Mouse (Mus musculus): ENCODE results near the gene Rbm7. TPM values are rescaled to one million over a fixed set of nuclear protein-coding genes. Genes with fewer than 3 reads are reported as not detected.

Gene Rbm7
- polyA plus RNA-seq, 1 experiment from 2014 or later, result 104 TPM

- DNase-seq (ENCODE audit: low spot score) (no peak), ATAC-seq (no peak)
- H3K27ac ChIP-seq (ENCODE audit: low read length), result no peak overlapping the region
- TF ChIP-seq CTCF (IDR thresholded peaks at IDR 0.05) (peak; percentile 55), EP300 (IDR thresholded peaks at IDR 0.05) (no peak)
- no peaks in the 10 kb centered on the region for H3K27me3 ChIP-seq (replicated peaks; ENCODE audit: insufficient read depth, low read length)
- H3K4me2 ChIP-seq (replicated peaks; ENCODE audit: low read depth, low read length), result no peak overlapping the region
- H3K9me3 ChIP-seq (ENCODE audit: low read length), result 0 out of 2 replicates have a peak, but pooled peaks cover 2% of the 10 kb centered on the region
- H3K4me3 ChIP-seq (ENCODE audit: low read depth, low read length), result no peak overlapping the region
- H3K36me3 ChIP-seq (ENCODE audit: insufficient read depth, low read length), result no peaks in the 10 kb centered on the region
- WGBS, result 94% methylated on average over 3 of the region's 3 CpGs
- no peaks in the 10 kb centered on the region for H3K4me1 ChIP-seq (ENCODE audit: insufficient read depth, low read depth, low read length)
- no peak overlapping the region for H3K9ac ChIP-seq (replicated peaks; ENCODE audit: low read depth)
Observed at GRCm38 (mm10) chr9:48465671-48466070, 29.4 kb downstream of the Rbm7 start.

GRCm38 (mm10) chr9:48461545-48461944, 33.6 kb downstream of the Rbm7 start:
- WGBS, result 83% methylated on average over 3 of the region's 3 CpGs
- Histone ChIP-seq H3K4me2 (replicated peaks; ENCODE audit: low read depth, low read length) (no peak overlapping the region), H3K36me3 (ENCODE audit: insufficient read depth, low read length) (no peaks in the 10 kb centered on the region), H3K27me3 (replicated peaks; ENCODE audit: insufficient read depth, low read length) (no peaks in the 10 kb centered on the region), H3K9ac (replicated peaks; ENCODE audit: low read depth) (no peak overlapping the region), H3K27ac (ENCODE audit: low read length) (no peak overlapping the region), H3K9me3 (ENCODE audit: low read length) (0 out of 2 replicates have a peak, but pooled peaks cover 2% of the 10 kb centered on the region), H3K4me1 (ENCODE audit: insufficient read depth, low read depth, low read length) (no peaks in the 10 kb centered on the region), H3K4me3 (ENCODE audit: low read depth, low read length) (no peak overlapping the region)
- no peak for TF ChIP-seq EP300 (IDR thresholded peaks at IDR 0.05)
- TF ChIP-seq CTCF (IDR thresholded peaks at IDR 0.05), result no peak
- DNase-seq (ENCODE audit: low spot score) (no peak), ATAC-seq (no peak)

GRCm38 (mm10) chr9:48460720-48461119, 34.4 kb downstream of the Rbm7 start:
- TF ChIP-seq CTCF (IDR thresholded peaks at IDR 0.05) (no peak), EP300 (IDR thresholded peaks at IDR 0.05) (no peak)
- Histone ChIP-seq H3K4me1 (ENCODE audit: insufficient read depth, low read depth, low read length) (no peaks in the 10 kb centered on the region), H3K9ac (replicated peaks; ENCODE audit: low read depth) (no peak overlapping the region), H3K27ac (ENCODE audit: low read length) (no peak overlapping the region), H3K27me3 (replicated peaks; ENCODE audit: insufficient read depth, low read length) (no peaks in the 10 kb centered on the region), H3K4me2 (replicated peaks; ENCODE audit: low read depth, low read length) (no peak overlapping the region), H3K9me3 (ENCODE audit: low read length) (0 out of 2 replicates have a peak, but pooled peaks cover 2% of the 10 kb centered on the region), H3K4me3 (ENCODE audit: low read depth, low read length) (no peak overlapping the region), H3K36me3 (ENCODE audit: insufficient read depth, low read length) (no peaks in the 10 kb centered on the region)
- no peak for DNase-seq (ENCODE audit: low spot score)
- WGBS, result 84% methylated on average over 8 of the region's 8 CpGs
- ATAC-seq, result no peak

- ATAC-seq, result no peak
- H3K27ac ChIP-seq (ENCODE audit: low read length), result no peak overlapping the region
- TF ChIP-seq CTCF (IDR thresholded peaks at IDR 0.05) (no peak), EP300 (IDR thresholded peaks at IDR 0.05) (no peak)
- H3K4me3 ChIP-seq (ENCODE audit: low read depth, low read length), result no peak overlapping the region
- no peaks in the 10 kb centered on the region for H3K27me3 ChIP-seq (replicated peaks; ENCODE audit: insufficient read depth, low read length)
- H3K4me1 ChIP-seq (ENCODE audit: insufficient read depth, low read depth, low read length), result no peaks in the 10 kb centered on the region
- H3K9ac ChIP-seq (replicated peaks; ENCODE audit: low read depth), result no peak overlapping the region
- no peak overlapping the region for H3K4me2 ChIP-seq (replicated peaks; ENCODE audit: low read depth, low read length)
- no peaks in the 10 kb centered on the region for H3K9me3 ChIP-seq (ENCODE audit: low read length)
- DNase-seq (ENCODE audit: low spot score), result no peak
- no peaks in the 10 kb centered on the region for H3K36me3 ChIP-seq (ENCODE audit: insufficient read depth, low read length)
- WGBS, result 83% methylated on average over 5 of the region's 5 CpGs
Observed at GRCm38 (mm10) chr9:48459391-48459790, 35.7 kb downstream of the Rbm7 start.

GRCm38 (mm10) chr9:48458879-48459278, 36.2 kb downstream of the Rbm7 start:
- no peak overlapping the region for H3K27ac ChIP-seq (ENCODE audit: low read length)
- DNase-seq (ENCODE audit: low spot score) (no peak), ATAC-seq (no peak)
- no peaks in the 10 kb centered on the region for H3K36me3 ChIP-seq (ENCODE audit: insufficient read depth, low read length)
- no peak overlapping the region for H3K4me2 ChIP-seq (replicated peaks; ENCODE audit: low read depth, low read length)
- 66% methylated on average over 3 of the region's 3 CpGs for WGBS
- H3K27me3 ChIP-seq (replicated peaks; ENCODE audit: insufficient read depth, low read length), result no peaks in the 10 kb centered on the region
- H3K9me3 ChIP-seq (ENCODE audit: low read length), result no peaks in the 10 kb centered on the region
- no peak overlapping the region for H3K4me3 ChIP-seq (ENCODE audit: low read depth, low read length)
- TF ChIP-seq CTCF (IDR thresholded peaks at IDR 0.05) (peak; percentile 28), EP300 (IDR thresholded peaks at IDR 0.05) (no peak)
- H3K4me1 ChIP-seq (ENCODE audit: insufficient read depth, low read depth, low read length), result no peaks in the 10 kb centered on the region
- no peak overlapping the region for H3K9ac ChIP-seq (replicated peaks; ENCODE audit: low read depth)

- ATAC-seq (no peak), DNase-seq (ENCODE audit: low spot score) (no peak)
- no peaks in the 10 kb centered on the region for H3K4me1 ChIP-seq (ENCODE audit: insufficient read depth, low read depth, low read length)
- 87% methylated on average over 3 of the region's 3 CpGs for WGBS
- H3K9ac ChIP-seq (replicated peaks; ENCODE audit: low read depth), result no peak overlapping the region
- no peaks in the 10 kb centered on the region for H3K9me3 ChIP-seq (ENCODE audit: low read length)
- no peak overlapping the region for H3K4me3 ChIP-seq (ENCODE audit: low read depth, low read length)
- no peak overlapping the region for H3K4me2 ChIP-seq (replicated peaks; ENCODE audit: low read depth, low read length)
- no peak overlapping the region for H3K27ac ChIP-seq (ENCODE audit: low read length)
- H3K36me3 ChIP-seq (ENCODE audit: insufficient read depth, low read length), result no peaks in the 10 kb centered on the region
- H3K27me3 ChIP-seq (replicated peaks; ENCODE audit: insufficient read depth, low read length), result no peaks in the 10 kb centered on the region
- TF ChIP-seq EP300 (IDR thresholded peaks at IDR 0.05) (no peak), CTCF (IDR thresholded peaks at IDR 0.05) (no peak)
Observed at GRCm38 (mm10) chr9:48455961-48456360, 39.1 kb downstream of the Rbm7 start.

GRCm38 (mm10) chr9:48450066-48450465, 45.0 kb downstream of the Rbm7 start:
- Histone ChIP-seq H3K4me3 (ENCODE audit: low read depth, low read length) (no peak overlapping the region), H3K9me3 (ENCODE audit: low read length) (no peaks in the 10 kb centered on the region), H3K27me3 (replicated peaks; ENCODE audit: insufficient read depth, low read length) (no peaks in the 10 kb centered on the region), H3K4me1 (ENCODE audit: insufficient read depth, low read depth, low read length) (no peaks in the 10 kb centered on the region), H3K27ac (ENCODE audit: low read length) (no peak overlapping the region), H3K4me2 (replicated peaks; ENCODE audit: low read depth, low read length) (no peak overlapping the region), H3K9ac (replicated peaks; ENCODE audit: low read depth) (no peak overlapping the region), H3K36me3 (ENCODE audit: insufficient read depth, low read length) (no peaks in the 10 kb centered on the region)
- WGBS, result 77% methylated on average over 17 of the region's 17 CpGs
- TF ChIP-seq EP300 (IDR thresholded peaks at IDR 0.05), result no peak
- DNase-seq (ENCODE audit: low spot score) (no peak), ATAC-seq (no peak)

Data from lung, postnatal 0 days (tissue).